Mouse (Mus musculus): ENCODE measurements around the gene Eppin.

Eppin gene

GRCm38 (mm10) chr2:164560106-164560505 lies 33.3 kb downstream of the Eppin start:
- intact Hi-C loops (cut with DNase I) = no loop called here

GRCm38 (mm10) chr2:164558991-164559645 lies 34.3 kb downstream of the Eppin start:
- intact Hi-C loops (cut with DNase I) = no loop called here

GRCm38 (mm10) chr2:164558426-164558825 lies 35.0 kb downstream of the Eppin start:
- intact Hi-C loops (cut with DNase I) = no loop called here

GRCm38 (mm10) chr2:164551502-164551901 lies 41.9 kb downstream of the Eppin start:
- intact Hi-C loops (cut with DNase I) = no loop called here

GRCm38 (mm10) chr2:164550895-164551269 lies 42.5 kb downstream of the Eppin start:
- intact Hi-C loops (cut with DNase I) = no loop called here

GRCm38 (mm10) chr2:164549963-164550894 lies 43.2 kb downstream of the Eppin start:
- intact Hi-C loops (cut with DNase I) = no loop called here

- intact Hi-C loops (cut with DNase I) = no loop called here
Observed at GRCm38 (mm10) chr2:164549338-164549737, 44.1 kb downstream of the Eppin start.

GRCm38 (mm10) chr2:164544454-164545097 lies 48.8 kb downstream of the Eppin start:
- intact Hi-C loops (cut with DNase I) = no loop called here

GRCm38 (mm10) chr2:164543745-164544144 lies 49.6 kb downstream of the Eppin start:
- intact Hi-C loops (cut with DNase I) = no loop called here

GRCm38 (mm10) chr2:164542598-164542997 lies 50.8 kb downstream of the Eppin start:
- intact Hi-C loops (cut with DNase I) = no loop called here

- intact Hi-C loops (cut with DNase I) = no loop called here
Observed at GRCm38 (mm10) chr2:164542132-164542531, 51.3 kb downstream of the Eppin start.

GRCm38 (mm10) chr2:164540652-164541427 lies 52.6 kb downstream of the Eppin start:
- intact Hi-C loops (cut with DNase I) = no loop called here
